Mouse (Mus musculus) stomach, embryonic 14.5 days (tissue): ENCODE measurements around the gene Ptpru. TPM values are rescaled to one million over a fixed set of nuclear protein-coding genes. Genes with fewer than 3 reads are reported as not detected.

ENCODE experiments used
- ATAC-seq: fragments of 200-750 bp; cut with Nextera tagmentation; 2 replicates; pipeline ENCODE4 v1.8.0; 2017; ENCODE audit warnings: low read depth, moderate TSS enrichment; ENCODE audit not compliant: insufficient number of reproducible peaks, insufficient read depth, low FRiP score
- H3K27ac ChIP-seq: fragments of 300-500 bp; sonication (generic); 2 replicates; pipeline ENCODE4 v1.5.1; 2014; ENCODE audit warnings: mild to moderate bottlenecking, low read length, moderate library complexity, mixed read lengths
- H3K27me3 ChIP-seq: fragments of 300-500 bp; sonication (generic); 2 replicates; pipeline ENCODE4 v1.6.1; 2014; ENCODE audit warnings: low read length, control low read depth, mixed read lengths; ENCODE audit not compliant: control insufficient read depth, insufficient read depth
- H3K36me3 ChIP-seq: fragments of 300-500 bp; sonication (generic); 2 replicates; pipeline ENCODE4 v1.6.1; 2014; ENCODE audit warnings: mild to moderate bottlenecking, control low read depth, low read length, moderate library complexity, mixed read lengths; ENCODE audit not compliant: control insufficient read depth, insufficient read depth
- H3K4me1 ChIP-seq: fragments of 300-500 bp; sonication (generic); 2 replicates; pipeline ENCODE4 v1.6.1; 2014; ENCODE audit warnings: low read length, control low read depth, mixed read lengths; ENCODE audit not compliant: control insufficient read depth, insufficient read depth
- H3K4me2 ChIP-seq: fragments of 300-500 bp; sonication (generic); replicated peaks from 2 replicates; pipeline ENCODE4 v1.6.1; 2014; ENCODE audit warnings: low read depth, low read length, control low read depth
- H3K4me3 ChIP-seq: fragments of 300-500 bp; sonication (generic); 2 replicates; pipeline ENCODE4 v1.5.1; 2014; ENCODE audit warnings: low read depth, low read length, control low read depth
- H3K9ac ChIP-seq: fragments of 300-500 bp; sonication (generic); replicated peaks from 2 replicates; pipeline ENCODE4 v1.6.1; 2014; ENCODE audit warnings: low read depth, mild to moderate bottlenecking, control low read depth, low read length, moderate library complexity, mixed read lengths
- H3K9me3 ChIP-seq: fragments of 300-500 bp; sonication (generic); 2 replicates; pipeline ENCODE4 v1.6.1; 2016; ENCODE audit warnings: low read depth, low read length, control low read depth; ENCODE audit not compliant: control insufficient read depth
- WGBS: fragments of 180-500 bp; shearing (Covaris S2); extraction: QIAGEN DNeasy Blood & Tissue Kit; methylation state at CpG from one replicate; pipeline ENCODE4 v1.1.7; 2014; 5-methylcytosine and 5-hydroxymethylcytosine counted together
- polyA plus RNA-seq: library from polyadenylated mRNA; unstranded; fragments of >200 nt; fragmentation: Nextera tagmentation; extraction: Ambion mirVana; gene quantifications from 2 replicates; pipeline ENCODE4 v1.2.1, GENCODE M21; 2014

The Ptpru gene
- polyA plus RNA-seq, 1 experiment from 2014 or later = 18.0 TPM

- H3K36me3 ChIP-seq = no peaks in the 10 kb centered on the region; the same call in 1 of the 2 replicates
- H3K9me3 ChIP-seq = no peaks in the 10 kb centered on the region
- H3K27ac ChIP-seq = no peak overlapping the region
- ATAC-seq = no peak
- H3K4me1 ChIP-seq = peaks cover 21% of the 10 kb centered on the region
- H3K9ac ChIP-seq = no peak overlapping the region
- H3K27me3 ChIP-seq = no peaks in the 10 kb centered on the region
- H3K4me3 ChIP-seq = no peak overlapping the region
- H3K4me2 ChIP-seq = no peak overlapping the region
- WGBS = 74% methylated on average over 8 of the region's 8 CpGs
These were observed 8.1 kb upstream of the Ptpru start for GRCm38 (mm10) chr4:131845991-131846778.

- Histone ChIP-seq H3K9ac (peak within 1 kb of the TSS; percentile 66), H3K4me2 (peak within 1 kb of the TSS; percentile 73), H3K4me3 (peak within 1 kb of the TSS; percentile 80), H3K27me3 (no peaks in the 10 kb centered on the region), H3K36me3 (no peaks in the 10 kb centered on the region), H3K4me1 (peaks cover 14% of the 10 kb centered on the region; the same call in 1 of the 2 replicates), H3K9me3 (no peaks in the 10 kb centered on the region), H3K27ac (no peak within 1 kb of the TSS)
- peak; percentile 83 for ATAC-seq
- 0% methylated on average over 37 of the region's 37 CpGs for WGBS
These were observed 5.2 kb upstream of the Ptpru start, which contains the start of gene Mecr for GRCm38 (mm10) chr4:131843290-131843743. Mecr (plus strand) TSS chr4:131843470.

GRCm38 (mm10) chr4:131836891-131837491, 1.1 kb downstream of the Ptpru start:
- Histone ChIP-seq H3K27ac (no peak overlapping the region), H3K4me1 (0 out of 2 replicates have a peak, but pooled peaks cover 4% of the 10 kb centered on the region), H3K36me3 (no peaks in the 10 kb centered on the region), H3K9me3 (no peaks in the 10 kb centered on the region), H3K4me3 (peak overlapping the region; percentile 50), H3K27me3 (0 out of 2 replicates have a peak, but pooled peaks cover 4% of the 10 kb centered on the region), H3K4me2 (peak overlapping the region; percentile 97), H3K9ac (peak overlapping the region; percentile 70)
- 0 out of 2 replicates have a peak, but pooled peaks have one; percentile 8 for ATAC-seq
- under 1% methylated on average over 75 of the region's 76 CpGs for WGBS

GRCm38 (mm10) chr4:131836351-131836881, 1.7 kb downstream of the Ptpru start:
- Histone ChIP-seq H3K4me2 (peak overlapping the region; percentile 97), H3K27ac (no peak overlapping the region), H3K4me1 (0 out of 2 replicates have a peak, but pooled peaks cover 4% of the 10 kb centered on the region), H3K36me3 (no peaks in the 10 kb centered on the region), H3K4me3 (peak overlapping the region; percentile 50), H3K9ac (peak overlapping the region; percentile 70; the same call in 1 of the 2 replicates), H3K27me3 (0 out of 2 replicates have a peak, but pooled peaks cover 4% of the 10 kb centered on the region), H3K9me3 (no peaks in the 10 kb centered on the region)
- no peak for ATAC-seq
- WGBS = 3% methylated on average over 38 of the region's 39 CpGs

- no peaks in the 10 kb centered on the region for H3K36me3 ChIP-seq
- H3K27ac ChIP-seq = no peak overlapping the region
- 0 out of 2 replicates have a peak, but pooled peaks cover 4% of the 10 kb centered on the region for H3K27me3 ChIP-seq
- 0 out of 2 replicates have a peak, but pooled peaks cover 4% of the 10 kb centered on the region for H3K4me1 ChIP-seq
- H3K9me3 ChIP-seq = no peaks in the 10 kb centered on the region
- 28% methylated on average over 9 of the region's 9 CpGs for WGBS
- H3K9ac ChIP-seq = no peak overlapping the region
- H3K4me3 ChIP-seq = no peak overlapping the region
- no peak overlapping the region for H3K4me2 ChIP-seq
- no peak for ATAC-seq
These were observed 4.0 kb downstream of the Ptpru start for GRCm38 (mm10) chr4:131833971-131834609.

GRCm38 (mm10) chr4:131832759-131833407, 5.2 kb downstream of the Ptpru start:
- WGBS = 78% methylated on average over 3 of the region's 3 CpGs
- Histone ChIP-seq H3K4me1 (0 out of 2 replicates have a peak, but pooled peaks cover 7% of the 10 kb centered on the region), H3K9me3 (no peaks in the 10 kb centered on the region), H3K4me2 (no peak overlapping the region), H3K9ac (no peak overlapping the region), H3K4me3 (no peak overlapping the region), H3K27ac (no peak overlapping the region), H3K27me3 (0 out of 2 replicates have a peak, but pooled peaks cover 4% of the 10 kb centered on the region), H3K36me3 (no peaks in the 10 kb centered on the region)
- no peak for ATAC-seq

- WGBS = 67% methylated on average over 5 of the region's 5 CpGs
- Histone ChIP-seq H3K4me1 (peaks cover 17% of the 10 kb centered on the region), H3K36me3 (no peaks in the 10 kb centered on the region), H3K4me3 (no peak overlapping the region), H3K9me3 (no peaks in the 10 kb centered on the region), H3K9ac (no peak overlapping the region), H3K4me2 (no peak overlapping the region), H3K27ac (no peak overlapping the region), H3K27me3 (0 out of 2 replicates have a peak, but pooled peaks cover 4% of the 10 kb centered on the region)
- ATAC-seq = no peak
These were observed 6.5 kb downstream of the Ptpru start for GRCm38 (mm10) chr4:131831546-131832045.
